Mouse (Mus musculus): Measurements from ENCODE around the gene Cd3eap.

Gene Cd3eap

GRCm38 (mm10) chr7:19327782-19328181, 31.5 kb downstream of the Cd3eap start:
- DNase-seq: no peak

GRCm38 (mm10) chr7:19327128-19327527, 32.2 kb downstream of the Cd3eap start:
- peak; percentile 82 for DNase-seq

GRCm38 (mm10) chr7:19326359-19326758, 32.9 kb downstream of the Cd3eap start:
- DNase-seq: peak; percentile 68

- DNase-seq: no peak
These were observed 33.8 kb downstream of the Cd3eap start for GRCm38 (mm10) chr7:19325262-19326199.

GRCm38 (mm10) chr7:19324221-19324620, 35.1 kb downstream of the Cd3eap start:
- no peak for DNase-seq

GRCm38 (mm10) chr7:19322489-19322888, 36.8 kb downstream of the Cd3eap start:
- DNase-seq: no peak

- no peak for DNase-seq
These were observed 37.8 kb downstream of the Cd3eap start for GRCm38 (mm10) chr7:19321464-19321863.

GRCm38 (mm10) chr7:19320637-19321036, 38.6 kb downstream of the Cd3eap start:
- no peak for DNase-seq

- DNase-seq: peak; percentile 97
These were observed 39.4 kb downstream of the Cd3eap start for GRCm38 (mm10) chr7:19319906-19320305.

GRCm38 (mm10) chr7:19319458-19319857, 39.8 kb downstream of the Cd3eap start:
- no peak for DNase-seq

GRCm38 (mm10) chr7:19318676-19319075, 40.6 kb downstream of the Cd3eap start:
- DNase-seq: no peak

- DNase-seq: no peak
These were observed 41.1 kb downstream of the Cd3eap start for GRCm38 (mm10) chr7:19318201-19318600.

- no peak for DNase-seq
These were observed 42.7 kb downstream of the Cd3eap start for GRCm38 (mm10) chr7:19316451-19317161.

GRCm38 (mm10) chr7:19314033-19314432, 45.2 kb downstream of the Cd3eap start:
- DNase-seq: no peak

- DNase-seq: no peak
These were observed 47.3 kb downstream of the Cd3eap start for GRCm38 (mm10) chr7:19311991-19312390.

- DNase-seq: peak; percentile 96
These were observed 49.2 kb downstream of the Cd3eap start, which contains the start of gene Fosb for GRCm38 (mm10) chr7:19309884-19310641. TSS of gene Fosb (minus strand) at chr7:19310051.

GRCm38 (mm10) chr7:19309278-19309883, 49.9 kb downstream of the Cd3eap start:
- DNase-seq: no peak

- DNase-seq: peak; percentile 96
These were observed 50.6 kb downstream of the Cd3eap start for GRCm38 (mm10) chr7:19308454-19309277.

GRCm38 (mm10) chr7:19307739-19308453, 51.4 kb downstream of the Cd3eap start:
- peak; percentile 73 for DNase-seq

- no peak for DNase-seq
These were observed 52.2 kb downstream of the Cd3eap start for GRCm38 (mm10) chr7:19306819-19307738.
